18 mouse cellular contexts compared by ENCODE assay signal in the genomic region with DNA sequence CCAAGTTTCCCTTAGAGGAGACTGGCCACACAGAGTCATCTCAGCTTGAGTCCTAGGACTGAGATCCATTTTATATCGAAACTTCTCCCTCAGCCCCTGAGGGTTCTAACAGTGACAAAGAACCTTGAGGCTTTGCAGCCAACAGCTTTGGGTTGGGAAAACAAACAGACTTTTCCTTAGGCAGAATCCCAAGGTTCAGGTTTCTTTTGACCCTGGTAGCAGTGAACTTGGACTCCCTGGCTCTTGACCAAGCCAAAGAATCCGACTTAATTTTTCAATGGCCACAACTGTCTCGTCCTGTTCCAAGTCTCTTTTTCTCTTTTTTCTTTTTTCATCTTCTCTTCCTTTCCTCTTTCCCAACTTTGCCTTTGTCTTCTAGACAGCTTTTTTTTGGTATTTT.
DNase-seq lines count a peak whose midpoint lies in the region; ATAC-seq lines count a peak whose summit lies in the region.
"Had no signal": no experiment of that assay in that cellular context is flagged by ENCODE, and none has a peak within 500 bp of the region (broad histone marks: within the 10 kb centered on the region; RNA-seq: fewer than 3 reads in every experiment).

No protein-coding gene starts in this region.

- WGBS in kidney, embryonic 14.5 days: 48% methylated on average over 3 of the region's 3 CpGs

- no peaks in the 10 kb centered on the region for H3K27me3 ChIP-seq in kidney, embryonic 14.5 days (ENCODE audit: control insufficient read depth, insufficient read depth, low read length)
- H3K27me3 ChIP-seq: limb, embryonic 12.5 days; liver, embryonic 12.5 days; midbrain, embryonic 12.5 days; neural tube, embryonic 13.5 days had no signal

- no peaks in the 10 kb centered on the region for H3K36me3 ChIP-seq in kidney, embryonic 14.5 days (ENCODE audit: control insufficient read depth, insufficient read depth, low read length)
- H3K36me3 ChIP-seq: embryonic facial prominence, embryonic 10.5 days; heart, embryonic 10.5 days; limb, embryonic 12.5 days; liver, embryonic 12.5 days; midbrain, embryonic 12.5 days; neural tube, embryonic 13.5 days had no signal

- H3K27ac ChIP-seq in kidney, embryonic 14.5 days (ENCODE audit: low read depth, low read length): no peak overlapping the region
- H3K27ac ChIP-seq: embryonic facial prominence, embryonic 10.5 days; heart, embryonic 10.5 days; limb, embryonic 12.5 days; liver, embryonic 12.5 days; macrophage; midbrain, embryonic 12.5 days; neural tube, embryonic 13.5 days had no signal

- no peak overlapping the region for H3K9ac ChIP-seq in kidney, embryonic 14.5 days (ENCODE audit: low read depth, low read length)
- H3K9ac ChIP-seq: limb, embryonic 12.5 days; liver, embryonic 12.5 days; midbrain, embryonic 12.5 days; neural tube, embryonic 13.5 days had no signal

- H3K4me1 ChIP-seq in kidney, embryonic 14.5 days (ENCODE audit: control insufficient read depth, insufficient read depth, low read length): 0 out of 2 replicates have a peak, but pooled peaks cover 2% of the 10 kb centered on the region
- H3K4me1 ChIP-seq: embryonic facial prominence, embryonic 10.5 days; heart, embryonic 10.5 days; limb, embryonic 12.5 days; liver, embryonic 12.5 days; midbrain, embryonic 12.5 days; neural tube, embryonic 13.5 days had no signal

- no peak overlapping the region for H3K4me3 ChIP-seq in kidney, embryonic 14.5 days (ENCODE audit: low read length)
- H3K4me3 ChIP-seq: embryonic facial prominence, embryonic 10.5 days; heart, embryonic 10.5 days; limb, embryonic 12.5 days; liver, embryonic 12.5 days; midbrain, embryonic 12.5 days; neural tube, embryonic 13.5 days had no signal

- no peaks in the 10 kb centered on the region for H3K9me3 ChIP-seq in kidney, embryonic 14.5 days (ENCODE audit: control insufficient read depth, low read length)
- H3K9me3 ChIP-seq: embryonic facial prominence, embryonic 10.5 days; heart, embryonic 10.5 days; limb, embryonic 12.5 days; liver, embryonic 12.5 days; midbrain, embryonic 12.5 days; neural tube, embryonic 13.5 days had no signal

- peak; percentile 44 for DNase-seq in gastrocnemius, adult 18-20 months (ENCODE audit: low spot score)
- DNase-seq in gastrocnemius, postnatal 25 days: no peak
- DNase-seq in kidney, adult 11 months: peak; percentile 18
- peak; percentile 37 for DNase-seq in lung, postnatal 36 days
- DNase-seq in lung, postnatal 25 days (ENCODE audit: low spot score): no peak
- peak; percentile 40 for DNase-seq in skeletal muscle tissue, adult 2 months (ENCODE audit: low read depth, low spot score)
- DNase-seq: adrenal gland, adult 2 months; cerebellum, adult 8-10 months; thymus, postnatal 36 days had no signal

- no peak for ATAC-seq in kidney, embryonic 14.5 days (ENCODE audit: low FRiP score, low TSS enrichment)
- no peak for ATAC-seq in megakaryocyte-erythroid progenitor cell, adult 5-6 weeks (replicated peaks; ENCODE audit: low FRiP score, low TSS enrichment, poor library complexity, severe bottlenecking)
- ATAC-seq: liver, embryonic 12.5 days had no signal

- H3K4me2 ChIP-seq in kidney, embryonic 14.5 days (replicated peaks; ENCODE audit: low read depth, low read length): no peak overlapping the region
- H3K4me2 ChIP-seq: limb, embryonic 12.5 days; liver, embryonic 12.5 days; midbrain, embryonic 12.5 days; neural tube, embryonic 13.5 days had no signal

Comparison
In these comparisons a context has a peak if more than half of its experiments do, and no peak if none do; other contexts are left out.
1. DNase-seq: peak in gastrocnemius, adult 18-20 months (single experiment), kidney, adult 11 months (single experiment), lung, postnatal 36 days (single experiment) and skeletal muscle tissue, adult 2 months (single experiment); none in gastrocnemius, postnatal 25 days (single experiment) and lung, postnatal 25 days (single experiment).